Mouse (Mus musculus) ES-E14 (cell line): ENCODE data around the gene Hspb2. TPM values are rescaled to one million over a fixed set of nuclear protein-coding genes. Genes with fewer than 3 reads are reported as not detected.

Source experiments
- DNase-seq: peaks from one replicate; pipeline ENCODE4 v3.0.0-alpha.2; 2013; ENCODE audit warnings: low read depth, low spot score
- H3K27ac ChIP-seq: 2 replicates; pipeline ENCODE4 v1.5.1; 2012; ENCODE audit warnings: low read depth, mild to moderate bottlenecking, low read length, moderate library complexity, mixed read lengths; ENCODE audit not compliant: poor library complexity, insufficient read depth, severe bottlenecking
- H3K36me3 ChIP-seq: 2 replicates; pipeline ENCODE4 v1.6.1; 2012; ENCODE audit warnings: mild to moderate bottlenecking, low read length, moderate library complexity, mixed read lengths; ENCODE audit not compliant: control insufficient read depth, poor library complexity, insufficient read depth, severe bottlenecking
- H3K4me1 ChIP-seq, 2 experiments: fragments of 150-350 bp in 1 of 2; sonication (generic) in 1 of 2; 2 replicates each; pipeline ENCODE4 v1.6.1; 2012; ENCODE audit warnings: low read length in 2 of 2, mild to moderate bottlenecking in 1 of 2, mixed read lengths in 1 of 2; ENCODE audit not compliant: control insufficient read depth in 2 of 2, insufficient read depth in 2 of 2, poor library complexity in 1 of 2
- H3K4me3 ChIP-seq, 2 experiments: fragments of 150-350 bp in 1 of 2; sonication (generic) in 1 of 2; 2 replicates each; pipeline ENCODE4 v1.5.1; 2012; ENCODE audit warnings: low read length in 2 of 2, low read depth in 1 of 2, mild to moderate bottlenecking in 1 of 2, mixed read lengths in 1 of 2; ENCODE audit not compliant: insufficient read depth in 1 of 2, poor library complexity in 1 of 2, severe bottlenecking in 1 of 2
- H3K9ac ChIP-seq: 2 replicates; pipeline ENCODE4 v1.6.1; 2012; ENCODE audit warnings: low read depth, mild to moderate bottlenecking, low read length, mixed read lengths; ENCODE audit not compliant: poor library complexity, insufficient read depth, severe bottlenecking
- H3K9me3 ChIP-seq: fragments of 150-350 bp; sonication (generic); 2 replicates; pipeline ENCODE4 v1.6.1; 2012; ENCODE audit warnings: low read depth, mild to moderate bottlenecking, low read length; ENCODE audit not compliant: control insufficient read depth, insufficient read depth
- CHD2 ChIP-seq: IDR thresholded peaks from 2 replicates; pipeline ENCODE4 v1.6.1; 2014; ENCODE audit warnings: mild to moderate bottlenecking, low read depth, low read length, inconsistent platforms
- HCFC1 ChIP-seq: IDR thresholded peaks from 2 replicates; pipeline ENCODE4 v1.6.1; 2012; ENCODE audit warnings: low read length, inconsistent platforms, borderline replicate concordance; ENCODE audit not compliant: insufficient read depth
- MAFK ChIP-seq: IDR thresholded peaks from 2 replicates; pipeline ENCODE4 v1.6.1; 2014; ENCODE audit warnings: mild to moderate bottlenecking, low read depth, low read length, inconsistent platforms; ENCODE audit not compliant: insufficient read depth
- ZC3H11A ChIP-seq: IDR thresholded peaks from 2 replicates; pipeline ENCODE4 v1.6.1; 2012; ENCODE audit warnings: low read depth, mild to moderate bottlenecking, inconsistent platforms, low read length, borderline replicate concordance
- ZNF384 ChIP-seq: IDR thresholded peaks from 2 replicates; pipeline ENCODE4 v1.6.1; 2012; ENCODE audit warnings: low read depth, low read length, inconsistent platforms
- in situ Hi-C, 2 experiments: fragments of 600-800 bp; cut with MboI; formaldehyde crosslinking; loops; one replicate each; pipeline ENCODE4 v1.15.1; 2025; ENCODE audit warnings: low sequenced_read_pairs in 2 of 2, inconsistent platforms in 1 of 2; ENCODE audit not compliant: unreplicated experiment in 2 of 2
- total RNA-seq: library from RNA; depleted of rRNA; stranded (reverse); fragments of 300-350 nt; gene quantifications from 2 replicates; pipeline ENCODE4 v1.2.3, GENCODE M21; 2012

The Hspb2 gene
- total RNA-seq, 1 experiment: 10.9 TPM

DNA sequence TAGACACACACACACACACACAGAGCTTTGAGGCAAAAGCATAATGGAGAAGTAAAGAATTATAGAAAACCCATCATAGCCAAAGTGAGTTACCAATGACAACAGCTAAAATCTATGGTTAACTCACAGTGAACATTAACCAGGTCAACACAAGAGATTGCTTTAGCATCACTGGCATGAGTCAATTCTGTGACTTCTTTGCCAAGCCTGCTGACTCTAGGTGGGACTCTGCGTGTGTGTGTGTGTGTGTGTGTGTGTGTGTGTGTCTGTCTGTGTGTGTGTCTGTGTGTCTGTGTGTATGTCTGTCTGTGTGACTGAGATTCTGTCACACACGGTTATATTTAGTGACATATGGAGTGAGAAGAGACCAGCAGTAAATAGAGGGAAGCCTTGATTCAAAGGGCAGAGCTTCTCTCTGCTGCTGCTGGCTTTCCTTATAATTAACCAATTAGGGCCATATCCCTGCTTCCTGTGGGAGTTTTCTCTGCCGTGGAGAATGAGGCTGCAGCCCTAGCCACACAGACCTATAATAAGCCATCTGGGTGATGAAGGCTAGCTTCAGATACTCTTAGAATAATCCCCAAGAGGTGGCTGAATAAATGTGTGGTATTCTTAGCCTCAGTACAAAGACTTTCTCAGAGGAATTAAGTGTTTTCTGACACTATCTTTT is 27.4 kb downstream of the Hspb2 start:
- no peak for DNase-seq
- H3K9ac ChIP-seq: no peak overlapping the region
- in situ Hi-C loops: no loop called here
- H3K9me3 ChIP-seq: no peaks in the 10 kb centered on the region
- TF ChIP-seq ZC3H11A (no peak), MAFK (no peak), HCFC1 (no peak), CHD2 (no peak), ZNF384 (no peak)
- peaks cover 4 to 17% of the 10 kb centered on the region in 2 experiments; a peak in 3 of 4 replicates for H3K4me1 ChIP-seq
- H3K4me3 ChIP-seq: no peak overlapping the region
- no peak overlapping the region for H3K27ac ChIP-seq
- no peaks in the 10 kb centered on the region for H3K36me3 ChIP-seq

DNA sequence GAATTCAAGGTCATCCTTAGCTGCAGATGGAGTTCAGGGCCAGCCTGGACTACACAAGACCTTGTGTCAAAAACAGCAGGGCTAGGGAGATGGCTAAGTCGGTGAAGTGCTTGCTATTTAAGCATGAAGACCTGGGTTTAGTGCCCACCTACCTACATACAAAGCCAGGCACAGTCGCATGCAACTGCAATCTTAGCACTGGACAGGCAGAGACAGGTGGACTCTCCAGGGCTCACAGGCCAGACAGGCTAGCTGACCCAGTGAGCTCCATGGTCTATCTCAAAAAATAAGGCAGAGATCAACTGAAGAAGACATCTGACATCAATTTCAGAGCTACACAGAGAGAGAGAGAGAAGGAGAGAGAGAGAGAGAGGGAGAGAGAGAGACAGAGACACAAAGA is 28.0 kb downstream of the Hspb2 start:
- Histone ChIP-seq H3K4me1 (peaks cover 4 to 17% of the 10 kb centered on the region in 2 experiments; a peak in 3 of 4 replicates), H3K9me3 (no peaks in the 10 kb centered on the region), H3K36me3 (no peaks in the 10 kb centered on the region), H3K9ac (no peak overlapping the region), H3K4me3 (no peak overlapping the region), H3K27ac (no peak overlapping the region)
- in situ Hi-C loops: no loop called here
- no peak for DNase-seq
- TF ChIP-seq CHD2 (no peak), MAFK (no peak), ZNF384 (no peak), ZC3H11A (no peak)

DNA sequence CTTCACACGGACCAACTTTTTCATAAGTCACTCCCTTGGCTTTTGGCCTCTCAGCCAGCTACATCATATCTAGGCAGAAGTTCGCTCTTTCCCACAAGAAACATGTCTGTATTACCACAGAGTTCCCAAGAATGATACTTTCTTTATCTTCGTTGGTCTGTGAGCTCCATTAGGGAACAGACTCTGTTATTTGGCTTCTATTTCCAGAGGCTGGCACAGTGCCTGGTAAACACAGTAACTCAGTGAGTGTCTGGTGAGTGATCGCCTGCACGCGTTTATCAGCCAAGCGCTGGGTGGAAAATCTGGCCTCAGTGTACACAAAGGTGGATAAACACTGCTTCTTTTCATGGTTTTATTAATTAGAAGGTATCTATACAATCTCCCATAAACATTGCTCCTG is 28.7 kb downstream of the Hspb2 start:
- Histone ChIP-seq H3K4me1 (peaks cover 4 to 17% of the 10 kb centered on the region in 2 experiments; a peak in 3 of 4 replicates), H3K9me3 (no peaks in the 10 kb centered on the region), H3K9ac (no peak overlapping the region), H3K36me3 (no peaks in the 10 kb centered on the region), H3K27ac (no peak overlapping the region), H3K4me3 (no peak overlapping the region)
- in situ Hi-C loops: no loop called here
- TF ChIP-seq CHD2: no peak
- no peak for TF ChIP-seq MAFK
- TF ChIP-seq ZNF384: no peak
- no peak for TF ChIP-seq HCFC1
- TF ChIP-seq ZC3H11A: no peak
- DNase-seq: no peak

GRCm38 (mm10) chr9:50722451-50722911 is 29.7 kb downstream of the Hspb2 start:
- no peaks in the 10 kb centered on the region for H3K9me3 ChIP-seq
- no peak for TF ChIP-seq ZNF384
- no peak for TF ChIP-seq HCFC1
- no peak for TF ChIP-seq CHD2
- no peak for TF ChIP-seq ZC3H11A
- no peak for TF ChIP-seq MAFK
- DNase-seq: no peak
- peaks cover 4 to 17% of the 10 kb centered on the region in 2 experiments; a peak in 2 of 4 replicates for H3K4me1 ChIP-seq
- H3K4me3 ChIP-seq: no peak overlapping the region
- H3K27ac ChIP-seq: no peak overlapping the region
- in situ Hi-C loops: no loop called here
- no peaks in the 10 kb centered on the region for H3K36me3 ChIP-seq
- no peak overlapping the region for H3K9ac ChIP-seq

- DNase-seq: no peak
- Histone ChIP-seq H3K36me3 (no peaks in the 10 kb centered on the region), H3K27ac (no peak overlapping the region), H3K4me3 (no peak overlapping the region), H3K9ac (no peak overlapping the region; the same call in 1 of the 2 replicates), H3K9me3 (no peaks in the 10 kb centered on the region), H3K4me1 (peaks cover 4 to 10% of the 10 kb centered on the region in 2 experiments; a peak in 2 of 4 replicates)
- TF ChIP-seq HCFC1 (no peak), ZC3H11A (no peak), ZNF384 (no peak), MAFK (no peak), CHD2 (no peak)
- in situ Hi-C loops: no loop called here
Measured at GRCm38 (mm10) chr9:50721061-50721460, 31.1 kb downstream of the Hspb2 start.
